Mouse (Mus musculus) heart, postnatal 4 days (tissue): ENCODE results near the gene Tspan32. TPM values are rescaled to one million over a fixed set of nuclear protein-coding genes. Genes with fewer than 3 reads are reported as not detected.

Experiments used
- DNase-seq: peaks from one replicate; pipeline ENCODE4 v3.0.0; 2021
- total RNA-seq, 2 experiments: library from RNA; stranded (reverse); gene quantifications; 2 replicates each; pipeline ENCODE4 v1.2.3; 2021

Tspan32 gene
- total RNA-seq, 2 experiments from 2014 or later, result 0.45 to 0.64 TPM

- DNase-seq, result peak; percentile 99
Measured at GRCm38 (mm10) chr7:143007599-143008369, 2.9 kb downstream of the Tspan32 start.

- DNase-seq, result peak; percentile 69
Measured at GRCm38 (mm10) chr7:143008370-143008926, 3.6 kb downstream of the Tspan32 start.

GRCm38 (mm10) chr7:143008996-143009665 is 4.3 kb downstream of the Tspan32 start:
- peak; percentile 71 for DNase-seq

DNA sequence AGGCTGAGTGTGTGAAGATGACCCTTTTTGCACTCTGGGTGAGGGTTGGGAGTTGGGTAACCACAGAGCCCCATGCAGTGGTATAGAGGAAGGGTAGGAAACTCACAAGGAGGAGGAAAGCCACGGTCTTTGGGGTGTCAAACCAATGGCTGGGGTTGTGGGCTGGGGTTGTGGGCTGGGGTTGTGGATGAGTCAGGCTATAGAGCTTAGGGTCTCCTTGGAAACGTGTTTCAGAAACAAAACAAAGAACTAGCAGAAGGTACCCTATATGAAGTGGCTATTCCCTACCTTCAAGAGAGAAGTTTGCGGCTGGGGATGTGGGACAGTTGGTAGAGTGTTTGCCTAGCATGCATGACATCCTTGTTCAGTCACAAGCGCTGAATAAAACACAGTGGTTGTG is 5.2 kb downstream of the Tspan32 start:
- DNase-seq, result no peak

DNA sequence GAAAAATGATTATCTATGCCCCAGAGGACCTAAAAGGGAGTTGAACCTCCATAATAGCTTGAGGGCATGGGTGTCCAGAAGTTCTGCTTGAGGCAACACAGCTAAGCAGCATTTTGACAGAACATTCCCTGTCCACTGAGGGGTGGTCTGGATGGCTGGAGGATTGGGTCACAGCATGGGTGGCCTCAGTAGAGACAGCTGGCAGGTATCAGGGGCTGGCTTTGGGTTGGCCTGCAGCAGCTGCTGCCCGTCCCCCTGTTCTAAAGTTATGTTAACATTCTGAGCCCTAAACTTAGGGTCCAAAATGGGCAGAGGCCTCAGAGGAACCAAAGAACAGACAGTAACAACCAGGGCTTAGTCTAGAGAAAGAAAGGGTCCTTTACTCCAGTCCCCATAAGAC is 6.4 kb downstream of the Tspan32 start:
- no peak for DNase-seq

- peak; percentile 66 for DNase-seq
Measured at GRCm38 (mm10) chr7:143012230-143012875, 7.5 kb downstream of the Tspan32 start.

DNA sequence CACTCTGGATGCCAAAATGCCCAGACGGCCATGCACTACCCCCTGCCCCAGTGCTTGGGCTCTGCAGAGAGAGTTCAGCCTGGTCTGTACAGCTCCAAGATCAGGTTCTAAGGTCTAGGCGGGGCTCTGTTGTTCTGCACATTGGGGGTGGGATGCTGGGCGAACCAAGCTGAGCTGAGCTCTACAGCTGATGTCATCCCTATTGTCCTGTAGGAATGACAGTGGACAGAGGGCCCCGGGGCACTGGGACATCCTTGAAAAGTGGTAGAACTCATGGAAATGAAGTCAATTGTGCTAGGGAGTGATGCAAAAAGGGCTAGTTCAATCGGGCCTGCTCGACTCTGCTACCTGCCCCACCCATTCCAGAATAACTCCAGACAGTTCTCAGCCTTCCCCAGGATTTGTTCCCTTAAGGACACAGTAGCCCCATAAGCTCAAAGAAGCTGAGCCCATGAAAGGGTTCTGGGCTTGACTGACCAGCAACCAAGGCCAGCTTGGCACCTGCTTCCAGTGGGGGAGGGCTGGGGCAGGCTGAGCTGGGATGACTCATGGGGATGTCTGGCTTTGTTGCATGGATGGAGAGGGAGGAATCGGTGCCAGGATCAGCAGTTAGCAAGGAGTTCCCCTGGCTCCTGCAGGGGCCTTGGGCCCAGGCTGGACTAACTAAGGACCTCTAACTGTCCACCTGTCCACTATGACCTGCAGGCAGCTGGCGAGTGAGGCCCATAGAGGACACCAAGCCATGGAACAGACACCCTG is 8.8 kb downstream of the Tspan32 start:
- peak; percentile 84 for DNase-seq

GRCm38 (mm10) chr7:143014862-143015659 is 10.2 kb downstream of the Tspan32 start:
- DNase-seq, result peak; percentile 78

- DNase-seq, result peak; percentile 91
Measured at GRCm38 (mm10) chr7:143015755-143016423, 11.0 kb downstream of the Tspan32 start.

DNA sequence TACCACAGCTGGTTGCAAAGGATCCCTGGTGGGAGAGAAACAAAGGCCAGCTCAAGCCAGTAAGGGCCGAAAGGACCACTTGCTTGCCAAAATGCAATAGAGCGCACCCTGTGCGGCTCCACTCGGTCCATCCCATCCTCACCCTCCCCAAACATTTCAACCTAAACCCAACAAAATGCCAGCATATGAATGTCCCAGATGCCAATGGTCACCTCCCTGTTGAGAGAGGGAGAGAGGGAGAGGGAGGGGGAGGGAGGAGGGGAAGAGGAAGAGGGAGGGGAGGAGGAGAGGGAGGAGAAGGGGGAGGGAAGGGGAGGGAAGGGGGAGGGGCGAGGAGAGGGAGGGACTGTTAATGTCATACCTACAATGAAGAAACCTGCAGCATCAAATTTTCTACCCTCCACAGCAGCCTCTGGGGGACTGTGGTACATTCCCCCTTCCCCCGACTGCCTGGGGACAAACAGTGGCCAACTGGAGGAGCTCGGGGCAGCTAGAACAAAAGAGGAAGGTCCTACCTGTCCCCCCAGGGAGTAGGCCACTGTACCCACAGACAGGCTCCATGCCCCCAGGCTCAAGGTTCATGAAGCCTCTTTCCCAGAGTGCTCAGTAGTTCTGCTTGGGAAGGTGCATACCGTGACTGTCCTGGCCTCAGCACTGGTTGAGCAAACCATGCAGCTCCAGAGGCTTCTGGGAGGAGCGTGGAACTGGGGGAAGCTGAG is 11.7 kb downstream of the Tspan32 start:
- DNase-seq, result peak; percentile 16

DNA sequence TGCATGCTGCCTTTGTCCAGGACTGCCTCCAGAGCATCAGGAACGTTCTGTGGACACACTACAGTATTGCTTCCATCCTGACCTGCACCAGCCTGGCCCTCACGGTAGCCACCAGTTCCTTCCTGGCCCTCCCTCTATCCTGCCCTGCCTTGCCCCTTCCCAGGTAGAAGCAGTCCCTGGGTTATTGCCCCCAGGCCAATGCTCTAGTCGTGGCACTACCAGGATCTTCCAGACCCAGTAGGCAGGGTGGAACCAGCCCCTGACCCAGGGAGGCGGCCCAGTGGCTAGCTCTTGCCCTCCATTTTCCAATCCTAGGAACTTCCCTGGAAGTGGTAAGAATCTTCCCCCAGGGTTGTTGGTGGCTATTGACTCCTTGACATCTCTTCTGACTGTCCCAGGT is 12.3 kb downstream of the Tspan32 start:
- no peak for DNase-seq

GRCm38 (mm10) chr7:143020040-143020439 is 15.2 kb downstream of the Tspan32 start:
- no peak for DNase-seq

GRCm38 (mm10) chr7:143020764-143021163 is 15.9 kb downstream of the Tspan32 start:
- DNase-seq, result peak; percentile 29

- no peak for DNase-seq
Measured at GRCm38 (mm10) chr7:143021356-143022164, 16.7 kb downstream of the Tspan32 start.

DNA sequence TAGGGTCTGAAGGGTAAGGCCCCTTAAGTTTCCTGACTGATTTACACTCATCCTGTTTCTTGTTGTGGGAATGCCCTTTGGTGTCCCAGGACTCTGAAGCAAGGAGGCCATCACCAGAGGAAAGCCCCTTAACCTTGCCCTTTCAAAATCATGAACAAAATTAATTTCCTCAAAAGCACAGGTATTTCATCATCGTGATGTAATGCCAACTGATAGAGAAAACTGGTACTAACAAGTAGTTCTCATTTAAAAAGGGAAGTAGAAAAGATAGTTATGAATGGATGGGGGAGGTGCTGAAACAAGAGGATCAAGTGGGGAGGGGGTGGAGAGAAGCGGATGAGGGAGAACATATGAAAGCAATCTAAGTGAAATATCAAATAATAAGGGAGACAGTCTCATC is 18.7 kb downstream of the Tspan32 start:
- DNase-seq, result no peak

- DNase-seq, result no peak
Measured at GRCm38 (mm10) chr7:143024293-143024692, 19.4 kb downstream of the Tspan32 start.

DNA sequence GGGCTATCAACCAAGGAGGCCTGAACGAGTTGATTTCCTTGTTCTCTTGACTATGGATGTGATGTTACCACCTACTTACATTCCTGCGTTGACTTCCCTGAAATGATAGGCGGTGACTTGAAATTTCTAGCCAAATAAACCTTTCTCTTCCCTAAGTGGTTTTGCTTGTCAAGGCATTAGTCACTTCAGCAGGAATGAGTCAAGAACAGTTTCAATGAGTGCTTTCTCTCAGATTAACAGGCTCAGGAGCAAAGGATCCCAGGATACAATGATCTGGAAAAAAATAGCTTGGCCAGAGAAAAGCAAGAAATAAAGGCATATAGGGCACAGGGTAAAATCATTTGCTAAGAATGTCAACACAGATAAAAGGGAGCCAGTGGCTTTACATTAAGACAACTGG is 20.6 kb downstream of the Tspan32 start:
- no peak for DNase-seq

- DNase-seq, result peak; percentile 28
Measured at GRCm38 (mm10) chr7:143027196-143027595, 22.4 kb downstream of the Tspan32 start.

DNA sequence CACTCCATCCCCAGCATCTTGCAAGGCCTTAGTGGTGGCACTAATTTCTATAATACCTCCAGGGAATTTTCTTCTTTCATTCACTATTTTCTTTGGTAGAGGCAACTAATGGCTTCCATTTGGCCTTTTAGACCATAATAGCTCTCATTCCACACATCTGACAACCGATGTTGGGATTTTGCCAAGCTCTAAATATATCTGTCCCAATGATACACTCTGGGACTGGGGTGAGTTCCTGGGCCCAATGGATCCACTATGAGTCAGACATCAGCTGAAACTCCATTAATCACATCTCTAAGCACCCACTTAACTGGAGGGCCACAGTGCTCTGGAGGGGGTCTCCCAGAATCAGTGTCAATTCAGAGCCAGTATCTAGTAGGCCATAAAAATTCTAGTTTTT is 27.0 kb downstream of the Tspan32 start:
- peak; percentile 32 for DNase-seq
